Mouse (Mus musculus) adrenal gland, adult 10 weeks (tissue): ENCODE data around the gene Abhd12. TPM values are rescaled to one million over a fixed set of nuclear protein-coding genes. Genes with fewer than 3 reads are reported as not detected.

Experiments
- polyA plus RNA-seq: library from polyadenylated mRNA; stranded (reverse); fragments of 350-450 nt; fragmentation: Illumina TruSeq; extraction: RNeasy Lipid Tissue Mini Kit (QIAGEN cat#74804); gene quantifications from one replicate; pipeline ENCODE4 v1.2.3, GENCODE M21; 2014; ENCODE audit warnings: low read depth, low replicate concordance

Gene Abhd12
- polyA plus RNA-seq, result 106 TPM

DNA sequence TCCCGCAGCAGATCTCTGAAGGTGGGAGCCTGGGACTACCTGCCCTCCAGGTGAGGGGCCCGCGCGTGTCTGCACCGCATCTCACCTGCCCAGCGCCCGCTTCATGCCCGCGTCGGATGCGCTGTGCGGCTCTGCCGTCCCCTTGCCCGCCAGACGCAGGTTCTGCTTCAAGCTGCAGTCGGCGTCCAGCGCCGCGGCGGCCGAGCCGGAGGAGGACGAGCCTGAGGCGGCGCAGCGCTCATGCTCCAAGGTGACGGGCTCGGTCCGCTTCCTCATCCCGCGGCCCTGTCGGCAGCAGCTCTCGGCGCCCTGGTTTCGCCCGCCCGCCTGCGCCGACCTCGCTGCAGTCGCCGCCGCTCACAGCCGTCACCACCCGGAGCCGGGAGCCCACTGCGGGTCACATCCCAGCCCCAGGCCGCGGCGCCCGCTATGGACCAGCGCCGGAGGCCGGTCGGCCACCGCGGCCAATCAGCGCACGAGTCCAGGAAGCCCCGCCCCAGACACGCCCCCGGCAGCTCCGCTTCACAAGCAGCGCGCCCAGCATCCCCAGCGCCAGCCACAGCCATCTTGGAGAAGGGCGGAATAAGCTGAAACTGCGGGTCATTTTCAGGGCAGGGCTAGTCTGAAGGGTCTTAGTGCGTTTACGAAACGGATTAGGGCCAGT, at the start of gene Abhd12:
Abhd12 (minus strand) TSS at position 470 of the 664 bp plus-strand sequence.

DNA sequence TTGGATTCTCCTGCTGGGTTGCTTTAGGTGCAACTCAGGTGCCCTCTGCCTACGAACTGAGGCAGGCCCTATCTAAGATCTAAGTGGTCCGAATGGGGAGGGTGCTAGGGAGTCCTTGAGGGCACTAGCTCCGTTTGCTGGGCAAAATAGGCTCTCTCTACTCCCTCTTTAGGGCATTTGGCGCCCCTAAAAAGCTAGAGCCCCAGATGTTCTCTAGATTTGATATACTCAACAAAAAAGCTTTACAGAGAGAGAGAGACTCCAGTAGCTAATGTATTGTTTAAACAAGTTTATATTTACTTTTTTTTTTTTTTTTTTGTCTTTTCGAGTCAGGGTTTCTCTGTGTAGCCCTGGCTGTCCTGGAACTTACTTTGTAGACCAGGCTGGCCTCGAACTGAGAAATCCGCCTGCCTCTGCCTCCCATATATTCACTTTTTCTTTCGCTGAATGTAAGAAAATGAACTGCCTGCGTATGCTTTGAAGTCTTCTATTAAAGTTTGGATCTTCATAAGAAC, 452 bp upstream of the Abhd12 start, which contains the start of gene Gins1:
Gins1 (plus strand) TSS at position 465 of the 515 bp plus-strand sequence.

DNA sequence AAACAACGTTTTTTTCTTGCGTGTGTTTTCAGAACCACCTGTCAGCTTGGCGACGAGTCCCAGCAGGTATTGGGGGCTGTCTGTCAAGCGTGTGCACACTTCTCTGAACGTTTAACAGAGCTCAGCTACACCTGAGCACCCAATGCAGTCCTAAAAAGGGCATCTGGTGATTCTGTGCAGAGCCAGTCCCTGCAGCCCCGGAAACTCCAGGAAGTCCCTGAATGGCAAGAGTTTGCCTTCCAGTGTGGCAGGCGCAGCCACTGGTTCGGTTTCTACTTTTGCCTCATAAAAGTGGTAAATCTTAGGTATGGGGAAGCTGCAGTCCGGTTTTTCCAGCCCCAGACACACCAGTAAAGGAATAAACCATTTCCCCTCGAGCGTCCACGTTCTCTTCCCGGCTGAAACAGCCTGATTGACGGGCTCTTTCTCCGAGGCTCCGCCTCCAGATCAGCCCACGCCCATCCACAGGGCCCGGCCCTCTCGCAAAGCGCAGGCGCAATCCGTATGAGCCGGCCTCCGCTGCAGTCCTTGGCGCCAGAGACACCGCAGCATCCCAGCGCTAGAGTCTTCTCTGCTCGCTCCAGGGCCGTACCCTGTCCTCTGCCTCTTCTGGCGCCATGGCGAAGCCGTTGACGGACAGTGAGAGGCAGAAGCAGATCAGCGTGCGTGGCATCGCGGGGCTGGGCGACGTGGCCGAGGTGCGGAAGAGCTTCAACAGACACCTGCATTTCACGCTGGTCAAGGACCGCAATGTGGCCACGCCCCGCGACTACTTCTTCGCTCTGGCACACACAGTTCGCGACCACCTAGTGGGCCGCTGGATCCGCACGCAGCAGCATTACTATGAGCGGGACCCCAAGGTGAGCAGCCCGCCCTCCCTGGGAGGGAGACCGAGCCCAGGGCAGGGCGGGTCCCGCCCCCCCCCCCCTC, 118.0 kb downstream of the Abhd12 start, which contains the start of gene Pygb:
Pygb (plus strand) TSS at position 485 of the 930 bp plus-strand sequence.

Other genes with a start within 250 kb of the Abhd12 start
- gene Acss1, start 236.2 kb downstream of the Abhd12 start, polyA plus RNA-seq, result 18.5 TPM
- not detected for gene Vsx1, start 215.4 kb downstream of the Abhd12 start, polyA plus RNA-seq
- 0.64 TPM for gene Entpd6, start 155.7 kb downstream of the Abhd12 start, polyA plus RNA-seq
- gene Pygb, start 118.0 kb downstream of the Abhd12 start, polyA plus RNA-seq, result 7.7 TPM
- 5.4 TPM for gene Gins1, start 659 bp upstream of the Abhd12 start, polyA plus RNA-seq
- gene Ninl, start 134.6 kb upstream of the Abhd12 start, polyA plus RNA-seq, result 14.5 TPM
- gene Nanp, start 134.7 kb upstream of the Abhd12 start, polyA plus RNA-seq, result 34.0 TPM
- not detected for gene Gm14151, start 187.6 kb upstream of the Abhd12 start, polyA plus RNA-seq
- gene Gm14147, start 193.5 kb upstream of the Abhd12 start, polyA plus RNA-seq, result not detected